Mouse (Mus musculus): ENCODE data around the gene Lyg2. TPM values are rescaled to one million over a fixed set of nuclear protein-coding genes. Genes with fewer than 3 reads are reported as not detected.

Lyg2 gene
- polyA plus RNA-seq, 1 experiment: not detected

- Histone ChIP-seq H3K27ac (ENCODE audit: insufficient read depth, low read depth, low read length) (no peak overlapping the region), H3K27me3 (replicated peaks; ENCODE audit: control insufficient read depth, insufficient read depth, low read length) (no peaks in the 10 kb centered on the region), H3K4me1 (ENCODE audit: control insufficient read depth, insufficient read depth, low read length) (no peaks in the 10 kb centered on the region), H3K4me3 (ENCODE audit: insufficient read depth, low read depth, low read length) (no peak overlapping the region), H3K36me3 (ENCODE audit: control insufficient read depth, insufficient read depth, low read length) (no peaks in the 10 kb centered on the region)
- TF ChIP-seq POLR2A (IDR thresholded peaks at IDR 0.05; ENCODE audit: low read depth, low read length): no peak
- TF ChIP-seq CTCF (conservative IDR thresholded peaks at IDR 0.05; ENCODE audit: insufficient read depth, insufficient read length, low read depth, low read length): peak; percentile 26; the same call in 1 of the 2 replicates
- peak; percentile 31 for DNase-seq
- 23% methylated on average over 6 of the region's 6 CpGs for WGBS
Measured at GRCm38 (mm10) chr1:37903178-37903577, 13.1 kb downstream of the Lyg2 start.

- TF ChIP-seq CTCF (conservative IDR thresholded peaks at IDR 0.05; ENCODE audit: insufficient read depth, insufficient read length, low read depth, low read length) (no peak), POLR2A (IDR thresholded peaks at IDR 0.05; ENCODE audit: low read depth, low read length) (no peak)
- peaks cover 2% of the 10 kb centered on the region; the same call in 1 of the 2 replicates for H3K36me3 ChIP-seq (ENCODE audit: control insufficient read depth, insufficient read depth, low read length)
- no peak for DNase-seq
- no peak overlapping the region for H3K27ac ChIP-seq (ENCODE audit: insufficient read depth, low read depth, low read length)
- no peaks in the 10 kb centered on the region for H3K4me1 ChIP-seq (ENCODE audit: control insufficient read depth, insufficient read depth, low read length)
- H3K4me3 ChIP-seq (ENCODE audit: insufficient read depth, low read depth, low read length): no peak overlapping the region
- 70% methylated on average over 6 of the region's 6 CpGs for WGBS
- no peaks in the 10 kb centered on the region for H3K27me3 ChIP-seq (replicated peaks; ENCODE audit: control insufficient read depth, insufficient read depth, low read length)
Measured at GRCm38 (mm10) chr1:37900288-37900687, 16.0 kb downstream of the Lyg2 start.

GRCm38 (mm10) chr1:37899816-37900215 is 16.5 kb downstream of the Lyg2 start:
- 64% methylated on average over 4 of the region's 4 CpGs for WGBS
- H3K27ac ChIP-seq (ENCODE audit: insufficient read depth, low read depth, low read length): no peak overlapping the region
- H3K4me3 ChIP-seq (ENCODE audit: insufficient read depth, low read depth, low read length): no peak overlapping the region
- H3K27me3 ChIP-seq (replicated peaks; ENCODE audit: control insufficient read depth, insufficient read depth, low read length): no peaks in the 10 kb centered on the region
- TF ChIP-seq CTCF (conservative IDR thresholded peaks at IDR 0.05; ENCODE audit: insufficient read depth, insufficient read length, low read depth, low read length) (no peak), POLR2A (IDR thresholded peaks at IDR 0.05; ENCODE audit: low read depth, low read length) (no peak)
- no peak for DNase-seq
- no peaks in the 10 kb centered on the region for H3K4me1 ChIP-seq (ENCODE audit: control insufficient read depth, insufficient read depth, low read length)
- H3K36me3 ChIP-seq (ENCODE audit: control insufficient read depth, insufficient read depth, low read length): peaks cover 2% of the 10 kb centered on the region; the same call in 1 of the 2 replicates

GRCm38 (mm10) chr1:37894606-37895005 is 21.7 kb downstream of the Lyg2 start:
- peaks cover 2% of the 10 kb centered on the region; the same call in 1 of the 2 replicates for H3K36me3 ChIP-seq (ENCODE audit: control insufficient read depth, insufficient read depth, low read length)
- H3K27me3 ChIP-seq (replicated peaks; ENCODE audit: control insufficient read depth, insufficient read depth, low read length): no peaks in the 10 kb centered on the region
- H3K4me3 ChIP-seq (ENCODE audit: insufficient read depth, low read depth, low read length): no peak overlapping the region
- H3K4me1 ChIP-seq (ENCODE audit: control insufficient read depth, insufficient read depth, low read length): peaks cover 2% of the 10 kb centered on the region; the same call in 1 of the 2 replicates
- TF ChIP-seq POLR2A (IDR thresholded peaks at IDR 0.05; ENCODE audit: low read depth, low read length) (no peak), CTCF (conservative IDR thresholded peaks at IDR 0.05; ENCODE audit: insufficient read depth, insufficient read length, low read depth, low read length) (no peak)
- H3K27ac ChIP-seq (ENCODE audit: insufficient read depth, low read depth, low read length): no peak overlapping the region
- no peak for DNase-seq

GRCm38 (mm10) chr1:37891400-37891799 is 24.9 kb downstream of the Lyg2 start:
- Histone ChIP-seq H3K4me1 (ENCODE audit: control insufficient read depth, insufficient read depth, low read length) (peaks cover 5% of the 10 kb centered on the region; the same call in 1 of the 2 replicates), H3K27ac (ENCODE audit: insufficient read depth, low read depth, low read length) (no peak overlapping the region), H3K4me3 (ENCODE audit: insufficient read depth, low read depth, low read length) (0 out of 2 replicates have a peak overlapping the region, but pooled peaks have one; percentile 6), H3K27me3 (replicated peaks; ENCODE audit: control insufficient read depth, insufficient read depth, low read length) (no peaks in the 10 kb centered on the region), H3K36me3 (ENCODE audit: control insufficient read depth, insufficient read depth, low read length) (no peaks in the 10 kb centered on the region)
- WGBS: 28% methylated on average over 3 of the region's 3 CpGs
- no peak for TF ChIP-seq POLR2A (IDR thresholded peaks at IDR 0.05; ENCODE audit: low read depth, low read length)
- TF ChIP-seq CTCF (conservative IDR thresholded peaks at IDR 0.05; ENCODE audit: insufficient read depth, insufficient read length, low read depth, low read length): no peak
- peak; percentile 33 for DNase-seq

- TF ChIP-seq CTCF (conservative IDR thresholded peaks at IDR 0.05; ENCODE audit: insufficient read depth, insufficient read length, low read depth, low read length): no peak
- peak; percentile 37 for TF ChIP-seq POLR2A (IDR thresholded peaks at IDR 0.05; ENCODE audit: low read depth, low read length)
- Histone ChIP-seq H3K36me3 (ENCODE audit: control insufficient read depth, insufficient read depth, low read length) (no peaks in the 10 kb centered on the region), H3K27ac (ENCODE audit: insufficient read depth, low read depth, low read length) (peak within 1 kb of the TSS; percentile 90), H3K4me3 (ENCODE audit: insufficient read depth, low read depth, low read length) (peak within 1 kb of the TSS; percentile 85), H3K4me1 (ENCODE audit: control insufficient read depth, insufficient read depth, low read length) (peaks cover 5% of the 10 kb centered on the region; the same call in 1 of the 2 replicates), H3K27me3 (replicated peaks; ENCODE audit: control insufficient read depth, insufficient read depth, low read length) (no peaks in the 10 kb centered on the region)
- DNase-seq: peak; percentile 96
- under 1% methylated on average over 41 of the region's 41 CpGs for WGBS
Measured at GRCm38 (mm10) chr1:37890025-37890652, 26.2 kb downstream of the Lyg2 start, which contains the start of the genes Mitd1 and Mrpl30. TSS of gene Mitd1 (minus strand) at chr1:37890411. TSS of gene Mrpl30 (plus strand) at chr1:37890477.

GRCm38 (mm10) chr1:37889206-37889605 is 27.1 kb downstream of the Lyg2 start:
- H3K4me1 ChIP-seq (ENCODE audit: control insufficient read depth, insufficient read depth, low read length): peaks cover 5% of the 10 kb centered on the region; the same call in 1 of the 2 replicates
- WGBS: 79% methylated on average over 7 of the region's 7 CpGs
- H3K27ac ChIP-seq (ENCODE audit: insufficient read depth, low read depth, low read length): no peak overlapping the region; the same call in 1 of the 2 replicates
- peak overlapping the region; percentile 85 for H3K4me3 ChIP-seq (ENCODE audit: insufficient read depth, low read depth, low read length)
- peaks cover 1% of the 10 kb centered on the region; the same call in 1 of the 2 replicates for H3K36me3 ChIP-seq (ENCODE audit: control insufficient read depth, insufficient read depth, low read length)
- H3K27me3 ChIP-seq (replicated peaks; ENCODE audit: control insufficient read depth, insufficient read depth, low read length): no peaks in the 10 kb centered on the region
- DNase-seq: no peak
- TF ChIP-seq CTCF (conservative IDR thresholded peaks at IDR 0.05; ENCODE audit: insufficient read depth, insufficient read length, low read depth, low read length) (no peak), POLR2A (IDR thresholded peaks at IDR 0.05; ENCODE audit: low read depth, low read length) (no peak)

Data from kidney, adult 2 months (tissue).